Mouse (Mus musculus) megakaryocyte, embryonic 14.5 days (primary cell): ENCODE results near the gene Snx29.

Experiments used
- FLI1 ChIP-seq: IDR thresholded peaks from 2 replicates; pipeline ENCODE4 v1.6.1; 2012; ENCODE audit warnings: low read length, inconsistent platforms, mixed read lengths
- GATA1 ChIP-seq: IDR thresholded peaks from 3 replicates; pipeline ENCODE4 v1.6.1; 2012; ENCODE audit warnings: mixed read lengths, low read length, inconsistent platforms, borderline replicate concordance

GRCm38 (mm10) chr16:11776528-11776927 is 453.8 kb downstream of the Snx29 start:
- TF ChIP-seq GATA1 = no peak
- TF ChIP-seq FLI1 = no peak
